Mouse (Mus musculus) layer of hippocampus, postnatal 25 days (tissue): ENCODE results near the gene Stmn1. TPM values are rescaled to one million over a fixed set of nuclear protein-coding genes. Genes with fewer than 3 reads are reported as not detected.

Experiments used
- DNase-seq, 2 experiments: peaks; one replicate each; pipeline ENCODE4 v3.0.0; 2022; ENCODE audit warnings: mixed read lengths in 2 of 2, low spot score in 1 of 2; ENCODE audit errors: extremely low spot score in 1 of 2
- total RNA-seq, 2 experiments: library from RNA; stranded (reverse); gene quantifications; 2 replicates each; pipeline ENCODE4 v1.2.3; 2021

Gene Stmn1
- 100 to 1,000 TPM; 338 to 387 TPM for total RNA-seq

GRCm38 (mm10) chr4:134468215-134468575 is at the start of gene Stmn1:
TSS of gene Stmn1 (plus strand) at chr4:134468320.
- DNase-seq, result peak; percentile 81 to 86

- no peak for DNase-seq
Observed at GRCm38 (mm10) chr4:134421971-134422370, 46.1 kb upstream of the Stmn1 start.

- no peak for DNase-seq
Observed at GRCm38 (mm10) chr4:134423949-134424348, 44.2 kb upstream of the Stmn1 start.

GRCm38 (mm10) chr4:134425088-134425487 is 43.0 kb upstream of the Stmn1 start:
- DNase-seq, result no peak

- peak; percentile 70 to 75 for DNase-seq
Observed at GRCm38 (mm10) chr4:134430381-134431004, 37.6 kb upstream of the Stmn1 start.

GRCm38 (mm10) chr4:134432686-134433360 is 35.3 kb upstream of the Stmn1 start:
- no peak for DNase-seq

GRCm38 (mm10) chr4:134436185-134436584 is 31.9 kb upstream of the Stmn1 start:
- DNase-seq, result no peak

GRCm38 (mm10) chr4:134436659-134437058 is 31.5 kb upstream of the Stmn1 start:
- no peak for DNase-seq

- DNase-seq, result no peak
Observed at GRCm38 (mm10) chr4:134439119-134439518, 29.0 kb upstream of the Stmn1 start.

- no peak for DNase-seq
Observed at GRCm38 (mm10) chr4:134439919-134440318, 28.2 kb upstream of the Stmn1 start.

- DNase-seq, result no peak
Observed at GRCm38 (mm10) chr4:134442216-134442615, 25.9 kb upstream of the Stmn1 start.

- DNase-seq, result no peak
Observed at GRCm38 (mm10) chr4:134443589-134443988, 24.5 kb upstream of the Stmn1 start.

GRCm38 (mm10) chr4:134444949-134445348 is 23.2 kb upstream of the Stmn1 start:
- peak in 1 of 2 experiments; percentile 23 for DNase-seq

- no peak for DNase-seq
Observed at GRCm38 (mm10) chr4:134445489-134445888, 22.6 kb upstream of the Stmn1 start.

GRCm38 (mm10) chr4:134447966-134448365 is 20.2 kb upstream of the Stmn1 start:
- no peak for DNase-seq

- DNase-seq, result peak in 1 of 2 experiments; percentile 35
Observed at GRCm38 (mm10) chr4:134449595-134450391, 18.3 kb upstream of the Stmn1 start.

- peak in 1 of 2 experiments; percentile 39 for DNase-seq
Observed at GRCm38 (mm10) chr4:134450392-134451195, 17.5 kb upstream of the Stmn1 start.

GRCm38 (mm10) chr4:134451484-134451883 is 16.6 kb upstream of the Stmn1 start:
- DNase-seq, result no peak

GRCm38 (mm10) chr4:134453619-134454400 is 14.3 kb upstream of the Stmn1 start:
- DNase-seq, result no peak

- DNase-seq, result no peak
Observed at GRCm38 (mm10) chr4:134455310-134455709, 12.8 kb upstream of the Stmn1 start.
